Mouse (Mus musculus) G1E (cell line): Measurements from ENCODE around the gene Fen1. TPM values are rescaled to one million over a fixed set of nuclear protein-coding genes. Genes with fewer than 3 reads are reported as not detected.

Experiments used
- ATAC-seq: 2 replicates; pipeline ENCODE4 v1.8.0; 2016; ENCODE audit warnings: mild to moderate bottlenecking; ENCODE audit not compliant: insufficient number of reproducible peaks, poor library complexity, low FRiP score, severe bottlenecking; ENCODE audit errors: extremely low read depth
- DNase-seq: peaks from one replicate; pipeline ENCODE4 v3.0.0; 2012; ENCODE audit warnings: low spot score
- H3K27me3 ChIP-seq: 2 replicates; pipeline ENCODE4 v1.6.1; 2012; ENCODE audit warnings: mild to moderate bottlenecking, low read length, inconsistent platforms; ENCODE audit not compliant: insufficient read depth
- H3K36me3 ChIP-seq: replicated peaks from 2 replicates; pipeline ENCODE3; 2012; ENCODE audit warnings: mild to moderate bottlenecking, inconsistent platforms
- H3K4me1 ChIP-seq: 2 replicates; pipeline ENCODE4 v1.6.1; 2012; ENCODE audit warnings: low read depth, low read length, inconsistent platforms, mixed read lengths; ENCODE audit not compliant: insufficient read depth
- H3K4me3 ChIP-seq: 2 replicates; pipeline ENCODE4 v1.5.1; 2012; ENCODE audit warnings: low read depth, mild to moderate bottlenecking, inconsistent platforms, low read length, moderate library complexity, mixed read lengths
- H3K9me3 ChIP-seq: replicated peaks from 2 replicates; pipeline ENCODE4 v1.6.1; 2012; ENCODE audit warnings: inconsistent platforms
- CTCF ChIP-seq: IDR thresholded peaks from 2 replicates; pipeline ENCODE4 v1.5.1; 2012; ENCODE audit warnings: low read depth, low read length, inconsistent platforms, mixed read lengths
- GATA1 ChIP-seq: IDR thresholded peaks from 2 replicates; pipeline ENCODE4 v1.6.1; 2012; ENCODE audit warnings: borderline replicate concordance, low read length, inconsistent platforms, mixed read lengths
- GATA2 ChIP-seq: IDR thresholded peaks from 2 replicates; pipeline ENCODE4 v1.6.1; 2012; ENCODE audit warnings: low read depth, low read length, inconsistent platforms, borderline replicate concordance
- POLR2AphosphoS5 ChIP-seq: IDR thresholded peaks from 2 replicates; pipeline ENCODE4 v1.6.1; 2012; ENCODE audit warnings: low read depth, low read length, inconsistent platforms; ENCODE audit not compliant: insufficient replicate concordance
- TAL1 ChIP-seq: conservative IDR thresholded peaks from 2 replicates; pipeline ENCODE4 v1.6.1; 2012; ENCODE audit warnings: low read depth, low read length, inconsistent platforms, mixed read lengths
- polyA plus RNA-seq: library from polyadenylated mRNA; stranded (reverse); fragments of >175 nt; gene quantifications from 2 replicates; pipeline ENCODE4 v1.2.3, GENCODE M21; 2012
- total RNA-seq, 2 experiments: library from RNA; stranded (forward) in 1 of 2; stranded (reverse) in 1 of 2; fragments of 200-1000 nt in 1 of 2; fragments of >200 nt in 1 of 2; fragmentation: Nextera tagmentation in 1 of 2; gene quantifications; 2 replicates each; pipeline ENCODE4 v1.2.3; 2014 to 2017

Fen1 gene
- total and polyA plus RNA-seq, 3 experiments = 23.1 to 167 (median 86.3) TPM

- peak overlapping the region; percentile 98 for H3K4me3 ChIP-seq
- H3K4me1 ChIP-seq = peaks cover 72% of the 10 kb centered on the region
- peak; percentile 32; the same call in 1 of the 2 replicates for ATAC-seq
- peaks cover 55% of the 10 kb centered on the region for H3K36me3 ChIP-seq
- no peak for TF ChIP-seq TAL1
- TF ChIP-seq GATA2 = no peak
- TF ChIP-seq GATA1 = no peak
- no peak for TF ChIP-seq CTCF
- TF ChIP-seq POLR2AphosphoS5 = no peak
- DNase-seq = peak; percentile 65
- no peaks in the 10 kb centered on the region; the same call in 1 of the 2 replicates for H3K9me3 ChIP-seq
- no peaks in the 10 kb centered on the region for H3K27me3 ChIP-seq
Measured at GRCm38 (mm10) chr19:10184096-10184495, 19.9 kb downstream of the Fen1 start.

- Histone ChIP-seq H3K27me3 (no peaks in the 10 kb centered on the region), H3K36me3 (peaks cover 49% of the 10 kb centered on the region), H3K9me3 (peaks cover 2% of the 10 kb centered on the region), H3K4me3 (peak overlapping the region; percentile 98), H3K4me1 (peaks cover 65% of the 10 kb centered on the region)
- peak; percentile 48 for ATAC-seq
- peak; percentile 66 for DNase-seq
- no peak for TF ChIP-seq CTCF
- TF ChIP-seq POLR2AphosphoS5 = no peak
- no peak for TF ChIP-seq GATA1
- no peak for TF ChIP-seq TAL1
- TF ChIP-seq GATA2 = no peak
Measured at GRCm38 (mm10) chr19:10183299-10183983, 20.5 kb downstream of the Fen1 start.

- DNase-seq (peak; percentile 96), ATAC-seq (peak; percentile 83)
- Histone ChIP-seq H3K36me3 (peaks cover 44% of the 10 kb centered on the region), H3K27me3 (no peaks in the 10 kb centered on the region), H3K4me3 (peak within 1 kb of the TSS; percentile 98), H3K4me1 (peaks cover 58% of the 10 kb centered on the region), H3K9me3 (peaks cover 6% of the 10 kb centered on the region)
- TF ChIP-seq CTCF (0 out of 2 replicates have a peak, but pooled peaks have one; percentile 9), POLR2AphosphoS5 (no peak), GATA1 (no peak), GATA2 (no peak)
Measured at GRCm38 (mm10) chr19:10182670-10183298, 21.2 kb downstream of the Fen1 start, which contains the start of gene Fads1. Gene Fads1 (plus strand): TSS chr19:10182888.

GRCm38 (mm10) chr19:10182142-10182541 lies 21.8 kb downstream of the Fen1 start:
- DNase-seq (peak; percentile 49), ATAC-seq (no peak)
- peaks cover 6% of the 10 kb centered on the region for H3K9me3 ChIP-seq
- H3K4me1 ChIP-seq = peaks cover 54% of the 10 kb centered on the region
- peaks cover 38% of the 10 kb centered on the region for H3K36me3 ChIP-seq
- H3K27me3 ChIP-seq = no peaks in the 10 kb centered on the region
- H3K4me3 ChIP-seq = peak overlapping the region; percentile 98; the same call in 1 of the 2 replicates
- TF ChIP-seq GATA1 = no peak
- no peak for TF ChIP-seq CTCF
- TF ChIP-seq GATA2 = no peak
- TF ChIP-seq TAL1 = no peak
- TF ChIP-seq POLR2AphosphoS5 = no peak

- Histone ChIP-seq H3K4me3 (no peak overlapping the region), H3K27me3 (no peaks in the 10 kb centered on the region), H3K36me3 (peaks cover 29% of the 10 kb centered on the region), H3K4me1 (peaks cover 52% of the 10 kb centered on the region), H3K9me3 (peaks cover 6% of the 10 kb centered on the region)
- ATAC-seq (no peak), DNase-seq (no peak)
- TF ChIP-seq TAL1 = no peak
- TF ChIP-seq GATA2 = no peak
- no peak for TF ChIP-seq POLR2AphosphoS5
- TF ChIP-seq GATA1 = no peak
- no peak for TF ChIP-seq CTCF
Measured at GRCm38 (mm10) chr19:10181225-10181624, 22.7 kb downstream of the Fen1 start.

GRCm38 (mm10) chr19:10176941-10177372 lies 27.0 kb downstream of the Fen1 start:
- peaks cover 3% of the 10 kb centered on the region for H3K36me3 ChIP-seq
- ATAC-seq = no peak
- TF ChIP-seq GATA1 = no peak
- no peak for TF ChIP-seq TAL1
- no peak for TF ChIP-seq GATA2
- TF ChIP-seq CTCF = no peak
- no peak for TF ChIP-seq POLR2AphosphoS5

More at GRCm38 (mm10) chr19:10176941-10177372, 27.0 kb downstream of the Fen1 start:
- Histone ChIP-seq H3K27me3 (no peaks in the 10 kb centered on the region), H3K4me1 (peaks cover 58% of the 10 kb centered on the region), H3K4me3 (no peak overlapping the region), H3K9me3 (peaks cover 6% of the 10 kb centered on the region)
- no peak for DNase-seq
